Mouse (Mus musculus) C2C12 (cell line): ENCODE data around the gene Abcc3.

Source experiments
- CEBPB ChIP-seq: IDR thresholded peaks from one replicate; pipeline ENCODE4 v1.6.1; 2011; ENCODE audit warnings: low read depth, mild to moderate bottlenecking, control low read depth, moderate library complexity
- CTCF ChIP-seq: IDR thresholded peaks from one replicate; pipeline ENCODE4 v1.5.1; 2011; ENCODE audit not compliant: control insufficient read depth, insufficient read depth, insufficient read length
- FOSL1 ChIP-seq: IDR thresholded peaks from one replicate; pipeline ENCODE4 v1.8.0; 2011; ENCODE audit warnings: mild to moderate bottlenecking, low read length; ENCODE audit not compliant: poor library complexity, insufficient read depth, severe bottlenecking
- MAX ChIP-seq: IDR thresholded peaks from one replicate; pipeline ENCODE4 v1.6.1; 2011; ENCODE audit warnings: mild to moderate bottlenecking, control low read depth
- MYOD1 ChIP-seq: IDR thresholded peaks from one replicate; pipeline ENCODE4 v1.6.1; 2011; ENCODE audit warnings: low read depth; ENCODE audit not compliant: control insufficient read depth, insufficient read length
- MYOG ChIP-seq: IDR thresholded peaks from one replicate; pipeline ENCODE4 v1.6.1; 2011; ENCODE audit not compliant: control insufficient read depth, insufficient read length; ENCODE audit errors: extremely low read depth
- USF1 ChIP-seq: IDR thresholded peaks from one replicate; pipeline ENCODE4 v1.6.1; 2011; ENCODE audit warnings: low read depth, mild to moderate bottlenecking, control low read depth, moderate library complexity

- TF ChIP-seq CTCF: no peak
- no peak for TF ChIP-seq MYOG
- no peak for TF ChIP-seq CEBPB
- TF ChIP-seq USF1: no peak
- TF ChIP-seq MYOD1: no peak
- peak; percentile 81 for TF ChIP-seq MAX
- TF ChIP-seq FOSL1: peak; percentile 25
Observed at GRCm38 (mm10) chr11:94327693-94328643, 64.8 kb downstream of the Abcc3 start, which contains the start of gene Ankrd40.
